Mouse (Mus musculus): ENCODE results near the gene Gm45021. TPM values are rescaled to one million over a fixed set of nuclear protein-coding genes. Genes with fewer than 3 reads are reported as not detected.
A peak's percentile ranks its signal among the peaks of the same experiment; 100 is the strongest.

Gene Gm45021
- polyA plus RNA-seq, 1 experiment = not detected

DNA sequence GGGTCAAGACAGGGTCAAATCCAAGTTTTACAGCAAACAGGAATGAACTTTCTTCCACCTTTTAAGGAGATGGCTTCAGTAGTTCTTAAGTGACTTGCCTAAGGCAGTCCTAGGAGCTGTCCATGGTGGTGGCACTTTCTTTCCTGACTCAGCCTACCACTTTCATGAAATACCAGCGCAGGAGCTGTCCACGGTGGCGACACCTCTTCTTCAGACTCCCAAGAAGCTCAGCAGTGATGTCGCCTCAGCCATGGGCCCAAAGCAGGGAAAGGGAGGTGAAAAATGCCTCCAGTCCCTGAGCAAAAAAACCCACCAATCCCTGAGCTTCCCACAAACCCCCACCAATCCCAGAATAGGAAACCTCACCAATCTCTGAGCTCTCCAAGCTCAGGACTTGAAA is 36.5 kb upstream of the Gm45021 start:
- Histone ChIP-seq H3ac (ENCODE audit: control insufficient read depth, insufficient read length) (no peak overlapping the region), H3K4me2 (ENCODE audit: low read depth) (no peak overlapping the region), H3K27me3 (ENCODE audit: control insufficient read depth, insufficient read depth, insufficient read length) (no peaks in the 10 kb centered on the region), H3K36me3 (ENCODE audit: control insufficient read depth, insufficient read depth) (no peaks in the 10 kb centered on the region), H3K79me2 (ENCODE audit: control insufficient read depth, insufficient read depth) (no peaks in the 10 kb centered on the region), H3K4me3 (no peak overlapping the region)
- TF ChIP-seq TCF12 (IDR thresholded peaks at IDR 0.05; ENCODE audit: insufficient read depth, poor library complexity, severe bottlenecking) (no peak), TCF3 (IDR thresholded peaks at IDR 0.05; ENCODE audit: insufficient read length, low read depth) (no peak), REST (IDR thresholded peaks at IDR 0.05; ENCODE audit: insufficient read depth, insufficient read length) (peak; percentile 92)

DNA sequence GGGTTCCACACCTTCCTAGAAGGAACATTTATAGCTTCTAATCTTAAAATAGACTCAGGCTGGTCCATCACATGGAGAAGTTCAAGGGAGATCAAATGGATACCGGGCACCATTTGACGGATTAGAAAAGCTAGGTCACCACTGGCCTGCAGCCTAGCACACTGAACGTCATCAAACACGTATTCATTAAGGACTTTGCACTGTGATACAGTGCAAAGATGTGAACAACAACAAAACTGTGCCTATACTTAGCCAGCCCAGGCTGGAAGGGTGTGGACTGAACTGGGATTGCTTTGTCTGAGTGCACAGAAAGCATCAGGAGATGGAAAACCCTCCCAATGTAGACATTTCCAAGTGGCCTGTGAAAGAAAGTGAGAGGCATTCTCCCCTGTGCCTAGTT is 35.6 kb upstream of the Gm45021 start:
- peak overlapping the region; percentile 35 for H3K4me3 ChIP-seq
- no peaks in the 10 kb centered on the region for H3K36me3 ChIP-seq (ENCODE audit: control insufficient read depth, insufficient read depth)
- H3K79me2 ChIP-seq (ENCODE audit: control insufficient read depth, insufficient read depth) = no peaks in the 10 kb centered on the region
- no peak overlapping the region for H3ac ChIP-seq (ENCODE audit: control insufficient read depth, insufficient read length)
- H3K4me2 ChIP-seq (ENCODE audit: low read depth) = peak overlapping the region; percentile 84
- no peak for TF ChIP-seq MAX (IDR thresholded peaks at IDR 0.05; ENCODE audit: low read depth)
- no peak for TF ChIP-seq POLR2AphosphoS2 (IDR thresholded peaks at IDR 0.05; ENCODE audit: insufficient read length, low read depth)
- TF ChIP-seq TCF3 (IDR thresholded peaks at IDR 0.05; ENCODE audit: insufficient read length, low read depth) = no peak
- no peak for TF ChIP-seq MYOG (IDR thresholded peaks at IDR 0.05; ENCODE audit: control insufficient read depth in 1 of 3, insufficient read depth in 1 of 3, insufficient read length in 2 of 3, low read depth in 2 of 3)
- TF ChIP-seq CEBPB (IDR thresholded peaks at IDR 0.05; ENCODE audit: insufficient read depth, poor library complexity, severe bottlenecking) = no peak
- no peak for TF ChIP-seq POLR2A (IDR thresholded peaks at IDR 0.05; ENCODE audit: insufficient read length, low read depth)
- no peak for TF ChIP-seq USF1 (IDR thresholded peaks at IDR 0.05; ENCODE audit: low read depth)
- no peak for TF ChIP-seq MYOD1 (IDR thresholded peaks at IDR 0.05; ENCODE audit: control insufficient read depth in 1 of 3, insufficient read length in 2 of 3, low read depth in 2 of 3)
- TF ChIP-seq REST (IDR thresholded peaks at IDR 0.05; ENCODE audit: insufficient read depth, insufficient read length) = no peak
- TF ChIP-seq E2F4 (IDR thresholded peaks at IDR 0.05; ENCODE audit: insufficient read depth) = no peak
- no peak for TF ChIP-seq SRF (IDR thresholded peaks at IDR 0.05; ENCODE audit: control insufficient read depth, insufficient read length, low read depth)
- no peak for TF ChIP-seq TCF12 (IDR thresholded peaks at IDR 0.05; ENCODE audit: insufficient read depth, poor library complexity, severe bottlenecking)
- no peaks in the 10 kb centered on the region for H3K27me3 ChIP-seq (ENCODE audit: control insufficient read depth, insufficient read depth, insufficient read length)

DNA sequence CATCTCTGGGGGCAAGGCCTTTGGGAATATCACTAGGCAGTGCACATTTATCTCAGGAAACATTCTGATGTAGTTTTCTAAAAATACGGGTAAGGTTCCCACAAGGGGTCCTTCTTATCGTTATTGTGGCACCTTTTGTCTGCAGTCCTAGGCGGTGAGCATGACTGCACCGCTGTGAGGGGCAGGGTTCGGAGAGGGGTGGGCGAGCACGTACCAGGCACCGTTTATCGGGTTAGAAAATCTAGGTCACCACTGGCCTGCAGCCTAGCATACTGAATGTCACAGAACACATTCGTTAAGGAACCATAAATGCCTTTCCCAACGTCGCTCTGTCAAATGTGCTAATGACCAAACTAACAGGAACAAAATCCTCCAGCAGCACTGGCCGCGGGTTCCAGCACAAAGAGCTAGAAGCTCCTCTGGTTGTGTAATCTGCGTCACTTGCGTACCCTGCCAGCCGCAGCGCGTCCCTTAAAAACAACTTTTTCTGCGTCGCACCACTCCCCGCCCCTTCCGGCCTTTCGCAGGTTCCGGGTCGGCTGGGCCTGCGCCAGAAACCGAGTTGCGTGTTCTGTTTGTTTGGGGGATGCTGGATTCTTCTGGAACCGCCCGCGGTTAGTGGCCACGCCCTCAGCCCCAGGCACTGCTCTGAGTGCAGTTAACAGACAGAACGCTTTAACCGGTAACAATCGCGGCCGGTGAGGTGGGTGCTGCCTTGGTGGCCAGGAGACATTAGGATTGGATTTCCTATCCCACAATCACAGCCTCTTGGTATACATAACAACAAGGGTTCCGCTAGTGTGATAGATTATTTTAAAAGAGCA is 34.9 kb upstream of the Gm45021 start, which contains the start of gene Lrrc61:
Gene Lrrc61, plus strand, starts transcription at position 517 of the 824 bp plus-strand sequence.
- Histone ChIP-seq H3K79me2 (ENCODE audit: control insufficient read depth, insufficient read depth) (no peaks in the 10 kb centered on the region), H3K4me3 (peak within 1 kb of the TSS; percentile 35), H3K4me2 (ENCODE audit: low read depth) (peak within 1 kb of the TSS; percentile 84), H3K27me3 (ENCODE audit: control insufficient read depth, insufficient read depth, insufficient read length) (no peaks in the 10 kb centered on the region), H3K36me3 (ENCODE audit: control insufficient read depth, insufficient read depth) (no peaks in the 10 kb centered on the region), H3ac (ENCODE audit: control insufficient read depth, insufficient read length) (peak within 1 kb of the TSS; percentile 45)
- TF ChIP-seq TCF3 (IDR thresholded peaks at IDR 0.05; ENCODE audit: insufficient read length, low read depth) = no peak
- no peak for TF ChIP-seq MAX (IDR thresholded peaks at IDR 0.05; ENCODE audit: low read depth)
- no peak for TF ChIP-seq TCF12 (IDR thresholded peaks at IDR 0.05; ENCODE audit: insufficient read depth, poor library complexity, severe bottlenecking)
- 0 out of 2 replicates have a peak, but pooled peaks have one; percentile 27 for TF ChIP-seq CEBPB (IDR thresholded peaks at IDR 0.05; ENCODE audit: insufficient read depth, poor library complexity, severe bottlenecking)
- TF ChIP-seq POLR2A (IDR thresholded peaks at IDR 0.05; ENCODE audit: insufficient read length, low read depth) = peak; percentile 31
- no peak for TF ChIP-seq E2F4 (IDR thresholded peaks at IDR 0.05; ENCODE audit: insufficient read depth)
- TF ChIP-seq POLR2AphosphoS2 (IDR thresholded peaks at IDR 0.05; ENCODE audit: insufficient read length, low read depth) = no peak
- no peak for TF ChIP-seq USF1 (IDR thresholded peaks at IDR 0.05; ENCODE audit: low read depth)

DNA sequence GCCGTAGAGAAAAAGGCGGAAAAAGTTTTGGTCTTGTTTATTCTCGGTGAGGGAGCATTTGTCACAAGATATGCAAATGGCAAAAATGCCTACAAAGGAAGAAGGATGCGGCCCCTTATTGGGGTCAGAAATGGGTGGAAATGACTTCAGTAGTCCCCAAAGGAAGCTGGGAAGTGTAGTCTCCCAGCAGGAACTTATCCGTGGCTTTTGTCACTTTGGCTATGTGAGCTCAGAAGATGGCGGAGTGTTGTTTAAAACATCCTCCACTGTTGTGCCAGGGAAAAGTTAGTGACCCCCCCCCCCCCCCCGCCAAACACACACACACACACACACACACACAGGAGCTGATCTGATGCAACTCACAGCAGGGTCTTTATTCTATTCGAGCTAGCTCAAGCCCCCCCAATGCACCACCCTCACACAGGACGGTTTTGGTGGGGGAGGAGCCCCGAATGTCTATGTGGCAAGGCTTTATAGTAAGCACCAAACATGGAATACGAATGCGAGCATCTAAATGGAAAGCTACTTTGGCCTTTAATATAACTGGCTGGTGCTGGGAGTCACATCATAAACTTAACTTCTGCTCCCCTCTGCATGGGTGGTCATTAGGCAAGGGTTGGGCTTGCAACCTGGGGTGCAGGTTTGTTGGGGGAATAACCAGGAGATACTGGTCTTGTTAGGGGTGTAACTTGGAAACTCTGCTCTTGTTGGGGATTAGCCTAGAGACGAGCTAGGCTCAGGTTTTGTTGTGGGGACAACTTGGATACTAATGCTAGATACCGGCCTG is 34.1 kb upstream of the Gm45021 start:
- no peaks in the 10 kb centered on the region for H3K27me3 ChIP-seq (ENCODE audit: control insufficient read depth, insufficient read depth, insufficient read length)
- peak overlapping the region; percentile 45 for H3ac ChIP-seq (ENCODE audit: control insufficient read depth, insufficient read length)
- no peaks in the 10 kb centered on the region for H3K79me2 ChIP-seq (ENCODE audit: control insufficient read depth, insufficient read depth)
- H3K4me3 ChIP-seq = peak overlapping the region; percentile 35
- peak; percentile 28 for TF ChIP-seq SRF (IDR thresholded peaks at IDR 0.05; ENCODE audit: control insufficient read depth, insufficient read length, low read depth)
- no peak for TF ChIP-seq TCF3 (IDR thresholded peaks at IDR 0.05; ENCODE audit: insufficient read length, low read depth)
- TF ChIP-seq POLR2A (IDR thresholded peaks at IDR 0.05; ENCODE audit: insufficient read length, low read depth) = no peak
- H3K4me2 ChIP-seq (ENCODE audit: low read depth) = peak overlapping the region; percentile 84
- H3K36me3 ChIP-seq (ENCODE audit: control insufficient read depth, insufficient read depth) = no peaks in the 10 kb centered on the region

DNA sequence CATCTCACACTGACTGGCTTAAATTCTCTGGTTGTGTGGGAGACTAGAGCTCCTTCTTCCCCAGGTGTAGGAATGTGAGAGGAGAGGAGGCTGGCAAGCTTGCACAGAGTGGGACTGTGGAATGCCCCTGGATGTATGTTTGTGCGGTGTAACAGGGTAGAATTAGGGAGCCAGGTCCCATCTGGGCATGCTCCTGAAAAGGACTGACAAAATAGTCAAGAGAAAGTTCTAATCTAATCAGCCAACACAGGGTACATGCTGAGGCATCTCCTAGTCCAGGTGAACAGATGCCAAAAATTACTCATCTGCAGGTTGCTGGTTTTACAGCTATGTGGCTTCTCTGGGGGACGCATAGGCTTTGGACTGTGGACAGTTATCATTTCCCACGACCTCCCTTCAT is 33.5 kb upstream of the Gm45021 start:
- TF ChIP-seq POLR2AphosphoS2 (IDR thresholded peaks at IDR 0.05; ENCODE audit: insufficient read length, low read depth) (no peak), MYOG (IDR thresholded peaks at IDR 0.05; ENCODE audit: control insufficient read depth in 1 of 3, insufficient read depth in 1 of 3, insufficient read length in 2 of 3, low read depth in 2 of 3) (no peak), POLR2A (IDR thresholded peaks at IDR 0.05; ENCODE audit: insufficient read length, low read depth) (no peak), CEBPB (IDR thresholded peaks at IDR 0.05; ENCODE audit: insufficient read depth, poor library complexity, severe bottlenecking) (no peak), SRF (IDR thresholded peaks at IDR 0.05; ENCODE audit: control insufficient read depth, insufficient read length, low read depth) (no peak)
- H3K4me3 ChIP-seq = no peak overlapping the region

More for the DNA sequence above, 33.5 kb upstream of the Gm45021 start:
- H3K4me2 ChIP-seq (ENCODE audit: low read depth) = no peak overlapping the region
- H3K79me2 ChIP-seq (ENCODE audit: control insufficient read depth, insufficient read depth) = no peaks in the 10 kb centered on the region
- no peak overlapping the region for H3ac ChIP-seq (ENCODE audit: control insufficient read depth, insufficient read length)
- no peaks in the 10 kb centered on the region for H3K27me3 ChIP-seq (ENCODE audit: control insufficient read depth, insufficient read depth, insufficient read length)
- no peaks in the 10 kb centered on the region for H3K36me3 ChIP-seq (ENCODE audit: control insufficient read depth, insufficient read depth)
